Mouse (Mus musculus): ENCODE data around the gene Vmn2r90. TPM values are rescaled to one million over a fixed set of nuclear protein-coding genes. Genes with fewer than 3 reads are reported as not detected.

Vmn2r90 gene
- polyA plus RNA-seq (2012; rRNA removed) = not detected in 2 replicates

GRCm38 (mm10) chr17:17703447-17703846 is at the start of gene Vmn2r90:
Vmn2r90 (plus strand) TSS chr17:17703747.

Other genes starting within 250 kb of the Vmn2r90 start
- 6.4 and 6.8 TPM in 2 replicates for gene Lnpep, start 78.7 kb upstream of the Vmn2r90 start, polyA plus RNA-seq (2012; rRNA removed)
- gene Spaca6, start 123.4 kb downstream of the Vmn2r90 start, polyA plus RNA-seq (2012; rRNA removed) = 45.5 and 51.2 TPM in 2 replicates
- gene Has1, start 151.5 kb downstream of the Vmn2r90 start, polyA plus RNA-seq (2012; rRNA removed) = 1.3 and 1.4 TPM in 2 replicates
- 0.38 and 0.40 TPM in 2 replicates for gene Fpr1, start 180.2 kb downstream of the Vmn2r90 start, polyA plus RNA-seq (2012; rRNA removed)
- gene Fpr2, start 184.1 kb downstream of the Vmn2r90 start, polyA plus RNA-seq (2012; rRNA removed) = 0.21 TPM in 1 of 2 replicates, not detected in the other
- not detected in 2 replicates for gene Fpr3, start 184.1 kb downstream of the Vmn2r90 start, polyA plus RNA-seq (2012; rRNA removed)